Mouse (Mus musculus) MEL-GATA-1-ER (cell line): ENCODE results near the gene Gna13.

Source experiments
- DNase-seq: peaks from one replicate; pipeline ENCODE4 v3.0.0-alpha.2; 2012; ENCODE audit warnings: low read depth; ENCODE audit errors: extremely low read depth

The Gna13 gene

GRCm38 (mm10) chr11:109375412-109375811 lies 12.8 kb downstream of the Gna13 start:
- no peak for DNase-seq

- DNase-seq: no peak
These were observed 14.0 kb downstream of the Gna13 start for GRCm38 (mm10) chr11:109376484-109377143.

GRCm38 (mm10) chr11:109377477-109377876 lies 14.8 kb downstream of the Gna13 start:
- no peak for DNase-seq

- DNase-seq: no peak
These were observed 15.4 kb downstream of the Gna13 start for GRCm38 (mm10) chr11:109378051-109378450.

- DNase-seq: peak; percentile 83
These were observed 18.0 kb downstream of the Gna13 start for GRCm38 (mm10) chr11:109380662-109381061.

- DNase-seq: no peak
These were observed 22.7 kb downstream of the Gna13 start for GRCm38 (mm10) chr11:109385296-109385695.

- DNase-seq: no peak
These were observed 26.4 kb downstream of the Gna13 start for GRCm38 (mm10) chr11:109389046-109389445.

GRCm38 (mm10) chr11:109391200-109391599 lies 28.6 kb downstream of the Gna13 start:
- no peak for DNase-seq

GRCm38 (mm10) chr11:109391760-109392159 lies 29.1 kb downstream of the Gna13 start:
- DNase-seq: no peak

- DNase-seq: no peak
These were observed 30.0 kb downstream of the Gna13 start for GRCm38 (mm10) chr11:109392601-109393000.

GRCm38 (mm10) chr11:109394758-109395157 lies 32.1 kb downstream of the Gna13 start:
- DNase-seq: no peak

GRCm38 (mm10) chr11:109395291-109395690 lies 32.7 kb downstream of the Gna13 start:
- DNase-seq: no peak

- no peak for DNase-seq
These were observed 43.8 kb downstream of the Gna13 start for GRCm38 (mm10) chr11:109406431-109406830.

- no peak for DNase-seq
These were observed 47.8 kb downstream of the Gna13 start for GRCm38 (mm10) chr11:109410197-109410980.

GRCm38 (mm10) chr11:109413617-109414016 lies 51.0 kb downstream of the Gna13 start, which contains the start of gene 9930022D16Rik:
9930022D16Rik (plus strand) TSS chr11:109413917.
- DNase-seq: no peak

- no peak for DNase-seq
These were observed 52.2 kb downstream of the Gna13 start for GRCm38 (mm10) chr11:109414802-109415201.

GRCm38 (mm10) chr11:109416709-109417420 lies 54.2 kb downstream of the Gna13 start:
- DNase-seq: no peak

GRCm38 (mm10) chr11:109417472-109418040 lies 54.9 kb downstream of the Gna13 start:
- no peak for DNase-seq

- no peak for DNase-seq
These were observed 56.8 kb downstream of the Gna13 start for GRCm38 (mm10) chr11:109419461-109419860.

GRCm38 (mm10) chr11:109419961-109420566 lies 57.4 kb downstream of the Gna13 start:
- DNase-seq: peak; percentile 64

- no peak for DNase-seq
These were observed 57.9 kb downstream of the Gna13 start for GRCm38 (mm10) chr11:109420567-109420962.
